Mouse (Mus musculus): Measurements from ENCODE around the gene G3bp2. TPM values are rescaled to one million over a fixed set of nuclear protein-coding genes. Genes with fewer than 3 reads are reported as not detected.

G3bp2 gene
- polyA plus RNA-seq, 1 experiment from 2014 or later: 407 TPM

DNA sequence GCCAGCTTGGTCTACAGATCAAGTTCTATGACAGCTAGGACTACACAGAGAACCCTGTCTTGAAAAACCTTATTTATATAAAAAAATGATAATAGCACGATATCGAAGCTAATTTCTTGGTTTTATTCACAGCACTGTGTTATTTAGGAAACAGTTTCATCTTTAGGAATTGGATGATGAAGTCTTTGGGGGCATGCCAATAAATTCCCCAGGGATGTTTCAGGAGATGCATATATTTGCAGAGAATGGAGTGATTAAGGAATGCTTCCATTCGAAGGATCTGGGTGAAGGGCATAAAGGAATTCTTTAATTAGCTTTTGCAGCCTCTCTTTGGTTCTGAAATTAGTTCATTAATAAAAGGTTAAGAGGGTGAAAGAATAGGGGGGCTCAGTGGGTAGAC lies 41.9 kb upstream of the G3bp2 start:
- Histone ChIP-seq H3K9ac (replicated peaks; ENCODE audit: low read length) (no peak overlapping the region), H3K4me1 (ENCODE audit: control insufficient read depth, insufficient read depth, low read length) (0 out of 2 replicates have a peak, but pooled peaks cover 4% of the 10 kb centered on the region), H3K27ac (replicated peaks; ENCODE audit: low read depth, low read length) (no peak overlapping the region), H3K27me3 (ENCODE audit: control insufficient read depth, insufficient read depth, low read length) (no peaks in the 10 kb centered on the region), H3K4me3 (replicated peaks; ENCODE audit: low read depth, low read length) (no peak overlapping the region), H3K4me2 (ENCODE audit: low read length) (no peak overlapping the region), H3K36me3 (ENCODE audit: control insufficient read depth, insufficient read depth, low read length) (peaks cover 11% of the 10 kb centered on the region), H3K9me3 (ENCODE audit: control insufficient read depth, low read length) (no peaks in the 10 kb centered on the region)
- 83% methylated on average over 3 of the region's 3 CpGs for WGBS
- ATAC-seq (ENCODE audit: low FRiP score, low TSS enrichment): no peak
- DNase-seq: no peak

- Histone ChIP-seq H3K9ac (replicated peaks; ENCODE audit: low read length) (no peak overlapping the region), H3K27me3 (ENCODE audit: control insufficient read depth, insufficient read depth, low read length) (no peaks in the 10 kb centered on the region), H3K9me3 (ENCODE audit: control insufficient read depth, low read length) (no peaks in the 10 kb centered on the region), H3K27ac (replicated peaks; ENCODE audit: low read depth, low read length) (no peak overlapping the region), H3K4me3 (replicated peaks; ENCODE audit: low read depth, low read length) (no peak overlapping the region), H3K4me2 (ENCODE audit: low read length) (no peak overlapping the region), H3K36me3 (ENCODE audit: control insufficient read depth, insufficient read depth, low read length) (peaks cover 14% of the 10 kb centered on the region), H3K4me1 (ENCODE audit: control insufficient read depth, insufficient read depth, low read length) (no peaks in the 10 kb centered on the region)
- ATAC-seq (ENCODE audit: low FRiP score, low TSS enrichment): no peak
- no peak for DNase-seq
- 81% methylated on average over 4 of the region's 4 CpGs for WGBS
These were observed 38.1 kb upstream of the G3bp2 start for GRCm38 (mm10) chr5:92121636-92122035.

- peak; percentile 64 for DNase-seq
- Histone ChIP-seq H3K4me1 (ENCODE audit: control insufficient read depth, insufficient read depth, low read length) (peaks cover under 1% of the 10 kb centered on the region; the same call in 1 of the 2 replicates), H3K4me3 (replicated peaks; ENCODE audit: low read depth, low read length) (no peak overlapping the region), H3K4me2 (ENCODE audit: low read length) (no peak overlapping the region), H3K36me3 (ENCODE audit: control insufficient read depth, insufficient read depth, low read length) (0 out of 2 replicates have a peak, but pooled peaks cover 4% of the 10 kb centered on the region), H3K27me3 (ENCODE audit: control insufficient read depth, insufficient read depth, low read length) (no peaks in the 10 kb centered on the region), H3K9me3 (ENCODE audit: control insufficient read depth, low read length) (no peaks in the 10 kb centered on the region), H3K27ac (replicated peaks; ENCODE audit: low read depth, low read length) (no peak overlapping the region), H3K9ac (replicated peaks; ENCODE audit: low read length) (no peak overlapping the region)
- 58% methylated on average over 12 of the region's 12 CpGs for WGBS
- peak; percentile 68 for ATAC-seq (ENCODE audit: low FRiP score, low TSS enrichment)
These were observed 34.4 kb upstream of the G3bp2 start for GRCm38 (mm10) chr5:92117823-92118403.

GRCm38 (mm10) chr5:92114939-92115338 lies 31.4 kb upstream of the G3bp2 start:
- Histone ChIP-seq H3K27me3 (ENCODE audit: control insufficient read depth, insufficient read depth, low read length) (no peaks in the 10 kb centered on the region), H3K4me1 (ENCODE audit: control insufficient read depth, insufficient read depth, low read length) (peaks cover 3% of the 10 kb centered on the region; the same call in 1 of the 2 replicates), H3K27ac (replicated peaks; ENCODE audit: low read depth, low read length) (no peak overlapping the region), H3K36me3 (ENCODE audit: control insufficient read depth, insufficient read depth, low read length) (0 out of 2 replicates have a peak, but pooled peaks cover 2% of the 10 kb centered on the region), H3K9me3 (ENCODE audit: control insufficient read depth, low read length) (no peaks in the 10 kb centered on the region), H3K4me2 (ENCODE audit: low read length) (no peak overlapping the region), H3K9ac (replicated peaks; ENCODE audit: low read length) (no peak overlapping the region), H3K4me3 (replicated peaks; ENCODE audit: low read depth, low read length) (no peak overlapping the region)
- ATAC-seq (ENCODE audit: low FRiP score, low TSS enrichment) (no peak), DNase-seq (no peak)
- 92% methylated on average over 2 of the region's 2 CpGs for WGBS

GRCm38 (mm10) chr5:92114223-92114622 lies 30.7 kb upstream of the G3bp2 start:
- Histone ChIP-seq H3K9ac (replicated peaks; ENCODE audit: low read length) (no peak overlapping the region), H3K27ac (replicated peaks; ENCODE audit: low read depth, low read length) (no peak overlapping the region), H3K4me3 (replicated peaks; ENCODE audit: low read depth, low read length) (no peak overlapping the region), H3K9me3 (ENCODE audit: control insufficient read depth, low read length) (no peaks in the 10 kb centered on the region), H3K4me2 (ENCODE audit: low read length) (no peak overlapping the region), H3K27me3 (ENCODE audit: control insufficient read depth, insufficient read depth, low read length) (no peaks in the 10 kb centered on the region), H3K36me3 (ENCODE audit: control insufficient read depth, insufficient read depth, low read length) (no peaks in the 10 kb centered on the region), H3K4me1 (ENCODE audit: control insufficient read depth, insufficient read depth, low read length) (peaks cover 3% of the 10 kb centered on the region; the same call in 1 of the 2 replicates)
- ATAC-seq (ENCODE audit: low FRiP score, low TSS enrichment) (no peak), DNase-seq (no peak)
- WGBS: 94% methylated on average over 6 of the region's 6 CpGs

GRCm38 (mm10) chr5:92113484-92113883 lies 30.0 kb upstream of the G3bp2 start:
- DNase-seq (no peak), ATAC-seq (ENCODE audit: low FRiP score, low TSS enrichment) (no peak)
- Histone ChIP-seq H3K9me3 (ENCODE audit: control insufficient read depth, low read length) (no peaks in the 10 kb centered on the region), H3K4me1 (ENCODE audit: control insufficient read depth, insufficient read depth, low read length) (peaks cover 3% of the 10 kb centered on the region; the same call in 1 of the 2 replicates), H3K4me2 (ENCODE audit: low read length) (no peak overlapping the region), H3K4me3 (replicated peaks; ENCODE audit: low read depth, low read length) (no peak overlapping the region), H3K27ac (replicated peaks; ENCODE audit: low read depth, low read length) (no peak overlapping the region), H3K9ac (replicated peaks; ENCODE audit: low read length) (no peak overlapping the region), H3K36me3 (ENCODE audit: control insufficient read depth, insufficient read depth, low read length) (no peaks in the 10 kb centered on the region), H3K27me3 (ENCODE audit: control insufficient read depth, insufficient read depth, low read length) (no peaks in the 10 kb centered on the region)
- 89% methylated on average over 7 of the region's 7 CpGs for WGBS

DNA sequence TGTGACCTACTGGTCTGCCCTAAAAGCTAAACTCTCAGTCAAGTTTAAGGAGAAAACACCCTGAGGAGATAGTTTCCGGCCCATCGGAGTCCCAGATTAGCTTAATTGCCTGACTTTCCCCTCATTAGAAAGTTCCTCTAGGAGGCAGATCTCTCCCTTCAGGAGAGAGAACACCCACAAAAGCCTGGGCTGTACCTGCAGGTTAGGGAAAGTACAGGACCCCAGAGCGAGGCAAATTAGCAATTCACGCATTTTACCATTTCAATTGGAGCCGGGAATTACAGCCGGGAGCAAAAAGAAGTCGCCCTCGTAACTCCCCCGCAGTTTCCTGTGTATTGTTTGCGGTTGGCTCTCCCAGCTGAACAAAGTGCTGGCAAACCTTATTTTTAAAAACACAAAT lies 29.1 kb upstream of the G3bp2 start:
- Histone ChIP-seq H3K4me2 (ENCODE audit: low read length) (peak overlapping the region; percentile 35), H3K27me3 (ENCODE audit: control insufficient read depth, insufficient read depth, low read length) (no peaks in the 10 kb centered on the region), H3K4me1 (ENCODE audit: control insufficient read depth, insufficient read depth, low read length) (peaks cover 3% of the 10 kb centered on the region; the same call in 1 of the 2 replicates), H3K4me3 (replicated peaks; ENCODE audit: low read depth, low read length) (no peak overlapping the region), H3K36me3 (ENCODE audit: control insufficient read depth, insufficient read depth, low read length) (no peaks in the 10 kb centered on the region), H3K9ac (replicated peaks; ENCODE audit: low read length) (0 out of 2 replicates have a peak overlapping the region, but pooled peaks have one; percentile 10), H3K27ac (replicated peaks; ENCODE audit: low read depth, low read length) (no peak overlapping the region), H3K9me3 (ENCODE audit: control insufficient read depth, low read length) (no peaks in the 10 kb centered on the region)
- ATAC-seq (ENCODE audit: low FRiP score, low TSS enrichment) (no peak), DNase-seq (peak; percentile 28)
- 1% methylated on average over 10 of the region's 10 CpGs for WGBS

DNA sequence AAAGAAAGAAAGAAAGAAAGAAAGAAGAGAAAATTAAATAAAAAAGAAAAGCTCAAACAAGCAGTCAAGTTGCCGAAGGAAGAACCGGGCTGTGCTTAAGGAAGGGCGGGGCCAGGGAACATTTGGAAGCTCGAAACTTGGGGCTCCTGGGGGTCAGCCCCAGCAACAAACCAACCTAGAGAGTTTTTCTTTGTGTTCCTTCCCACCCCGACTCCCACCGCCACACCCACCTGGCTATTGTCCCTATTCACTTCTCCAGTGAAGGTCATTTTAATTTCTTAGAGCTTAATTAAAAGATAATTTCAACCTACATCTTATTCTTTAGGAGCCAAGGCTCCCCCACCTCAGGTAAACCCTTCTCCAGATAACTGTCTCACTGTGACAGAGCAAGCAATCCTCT lies 28.7 kb upstream of the G3bp2 start:
- peak overlapping the region; percentile 35 for H3K4me2 ChIP-seq (ENCODE audit: low read length)
- H3K36me3 ChIP-seq (ENCODE audit: control insufficient read depth, insufficient read depth, low read length): no peaks in the 10 kb centered on the region
- no peak overlapping the region for H3K4me3 ChIP-seq (replicated peaks; ENCODE audit: low read depth, low read length)
- WGBS: 10% methylated on average over 6 of the region's 6 CpGs
- H3K27me3 ChIP-seq (ENCODE audit: control insufficient read depth, insufficient read depth, low read length): no peaks in the 10 kb centered on the region
- DNase-seq (no peak), ATAC-seq (ENCODE audit: low FRiP score, low TSS enrichment) (no peak)
- H3K9me3 ChIP-seq (ENCODE audit: control insufficient read depth, low read length): no peaks in the 10 kb centered on the region
- peaks cover 3% of the 10 kb centered on the region; the same call in 1 of the 2 replicates for H3K4me1 ChIP-seq (ENCODE audit: control insufficient read depth, insufficient read depth, low read length)
- 0 out of 2 replicates have a peak overlapping the region, but pooled peaks have one; percentile 10 for H3K9ac ChIP-seq (replicated peaks; ENCODE audit: low read length)
- H3K27ac ChIP-seq (replicated peaks; ENCODE audit: low read depth, low read length): no peak overlapping the region

- Histone ChIP-seq H3K36me3 (ENCODE audit: control insufficient read depth, insufficient read depth, low read length) (no peaks in the 10 kb centered on the region), H3K4me1 (ENCODE audit: control insufficient read depth, insufficient read depth, low read length) (peaks cover 3% of the 10 kb centered on the region; the same call in 1 of the 2 replicates), H3K4me3 (replicated peaks; ENCODE audit: low read depth, low read length) (no peak overlapping the region), H3K27me3 (ENCODE audit: control insufficient read depth, insufficient read depth, low read length) (no peaks in the 10 kb centered on the region), H3K4me2 (ENCODE audit: low read length) (no peak overlapping the region), H3K27ac (replicated peaks; ENCODE audit: low read depth, low read length) (no peak overlapping the region), H3K9me3 (ENCODE audit: control insufficient read depth, low read length) (no peaks in the 10 kb centered on the region), H3K9ac (replicated peaks; ENCODE audit: low read length) (no peak overlapping the region)
- WGBS: 95% methylated on average over 5 of the region's 5 CpGs
- DNase-seq (no peak), ATAC-seq (ENCODE audit: low FRiP score, low TSS enrichment) (no peak)
These were observed 27.4 kb upstream of the G3bp2 start for GRCm38 (mm10) chr5:92110818-92111355.
